Mouse (Mus musculus) activated CD4-positive, CD25-positive, alpha-beta regulatory T cell (primary cell): ENCODE results near the gene Zfp114. TPM values are rescaled to one million over a fixed set of nuclear protein-coding genes. Genes with fewer than 3 reads are reported as not detected.

Experiments used
- polyA plus RNA-seq, 2 experiments: library from polyadenylated mRNA; unstranded; fragments of 100-300 nt; shearing (Covaris generic); gene quantifications; one replicate each; pipeline ENCODE4 v1.2.1; 2017

The Zfp114 gene
- under 1 TPM; 0.47 to 0.77 TPM for polyA plus RNA-seq

GRCm38 (mm10) chr7:24174618-24175336, at the start of gene Zfp114:
Gene Zfp114 (plus strand): TSS chr7:24175060.

GRCm38 (mm10) chr7:24133996-24134828, 40.6 kb upstream of the Zfp114 start, which contains the start of gene Zfp235:
Gene Zfp235 (plus strand): TSS chr7:24134169.

DNA sequence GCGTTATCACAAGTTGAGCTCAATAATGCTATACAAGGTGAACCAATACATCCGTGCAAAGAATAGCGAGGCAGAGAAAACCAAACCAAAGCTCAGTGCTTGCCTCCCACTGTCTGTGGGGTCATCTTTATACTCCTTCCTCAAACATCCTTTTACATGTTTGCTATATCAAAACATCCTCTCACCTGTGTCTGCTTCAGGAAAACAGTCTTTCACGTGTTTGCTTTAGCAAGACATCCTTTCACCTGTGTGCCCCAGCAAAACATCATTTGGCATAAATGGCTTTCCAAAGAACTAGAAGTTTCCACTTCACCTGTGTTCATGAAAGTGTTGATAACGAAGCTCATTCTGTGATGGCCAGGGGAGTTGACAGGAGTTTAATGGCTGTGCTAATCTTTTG, 36.5 kb downstream of the Zfp114 start, which contains the start of gene Zfp111:
Zfp111 (minus strand) TSS at position 101 of the 400 bp plus-strand sequence.

Other genes starting within 250 kb of the Zfp114 start
- under 1 TPM in 1 of 2 experiments, not detected in 1; 0.09 TPM for gene Vmn1r179, start 248.1 kb upstream of the Zfp114 start, polyA plus RNA-seq
- gene Vmn1r180, start 224.4 kb upstream of the Zfp114 start, polyA plus RNA-seq = not detected
- not detected for gene Vmn1r181, start 200.4 kb upstream of the Zfp114 start, polyA plus RNA-seq
- not detected for gene V1rd19, start 173.4 kb upstream of the Zfp114 start, polyA plus RNA-seq
- gene Vmn1r183, start 121.8 kb upstream of the Zfp114 start, polyA plus RNA-seq = under 1 TPM in 1 of 2 experiments, not detected in 1; 0.06 TPM
- gene Zfp180, start 93.1 kb upstream of the Zfp114 start, polyA plus RNA-seq = 10 to 100 TPM; 19.4 to 25.0 TPM
- 1 to 10 TPM; 1.2 to 2.3 TPM for gene Zfp112, start 62.7 kb upstream of the Zfp114 start, polyA plus RNA-seq
- 10 to 100 TPM; 13.6 to 17.9 TPM for gene Zfp235, start 40.9 kb upstream of the Zfp114 start, polyA plus RNA-seq
- 1 to 10 TPM in 1 of 2 experiments, under 1 TPM in 1; 0.30 to 1.6 TPM for gene Zfp111, start 36.4 kb downstream of the Zfp114 start, polyA plus RNA-seq
- 1 to 10 TPM; 2.6 TPM for gene Zfp109, start 62.5 kb downstream of the Zfp114 start, polyA plus RNA-seq
- gene Zfp108, start 79.7 kb downstream of the Zfp114 start, polyA plus RNA-seq = under 1 TPM in 1 of 2 experiments, not detected in 1; 0.64 TPM
- 1 to 10 TPM in 1 of 2 experiments, under 1 TPM in 1; 0.38 to 4.9 TPM for gene Zfp93, start 95.4 kb downstream of the Zfp114 start, polyA plus RNA-seq
- gene Zfp61, start 126.2 kb downstream of the Zfp114 start, polyA plus RNA-seq = 10 to 100 TPM; 12.4 to 17.5 TPM
- gene Zfp94, start 141.6 kb downstream of the Zfp114 start, polyA plus RNA-seq = 10 to 100 TPM in 1 of 2 experiments, 1 to 10 TPM in 1; 6.6 to 10.0 TPM
- not detected for gene Tescl, start 158.9 kb downstream of the Zfp114 start, polyA plus RNA-seq
- not detected for gene Lypd5, start 174.1 kb downstream of the Zfp114 start, polyA plus RNA-seq
- 100 to 1,000 TPM; 272 to 290 TPM for gene Kcnn4, start 195.2 kb downstream of the Zfp114 start, polyA plus RNA-seq
- 10 to 100 TPM; 48.9 to 57.5 TPM for gene Smg9, start 224.6 kb downstream of the Zfp114 start, polyA plus RNA-seq